Mouse (Mus musculus): ENCODE results near the gene Rnf5.

GRCm38 (mm10) chr17:34572361-34572760 lies 31.1 kb downstream of the Rnf5 start:
- TF ChIP-seq POLR2A (IDR thresholded peaks at IDR 0.05; ENCODE audit: control insufficient read depth, extremely low read depth, insufficient read depth, low read length, poor library complexity), result no peak
- TF ChIP-seq CTCF (IDR thresholded peaks at IDR 0.05; ENCODE audit: borderline replicate concordance, control insufficient read depth, extremely low read depth, insufficient read depth, low read length, poor library complexity), result no peak
